Mouse (Mus musculus) neural tube, embryonic 15.5 days (tissue): ENCODE results near the gene Armt1. TPM values are rescaled to one million over a fixed set of nuclear protein-coding genes. Genes with fewer than 3 reads are reported as not detected.

ENCODE experiments used
- ATAC-seq: fragments of 200-750 bp; cut with Nextera tagmentation; 2 replicates; pipeline ENCODE4 v1.8.0; 2017; ENCODE audit warnings: mild to moderate bottlenecking, moderate TSS enrichment, moderate library complexity; ENCODE audit not compliant: low FRiP score
- H3K27ac ChIP-seq: fragments of 300-500 bp; sonication (generic); replicated peaks from 2 replicates; pipeline ENCODE4 v1.5.1; 2015; ENCODE audit warnings: mild to moderate bottlenecking, inconsistent platforms
- H3K27me3 ChIP-seq: fragments of 300-500 bp; sonication (generic); replicated peaks from 2 replicates; pipeline ENCODE4 v1.6.1; 2015; ENCODE audit warnings: inconsistent platforms
- H3K36me3 ChIP-seq: fragments of 300-500 bp; sonication (generic); 2 replicates; pipeline ENCODE4 v1.6.1; 2015; ENCODE audit warnings: inconsistent platforms
- H3K4me1 ChIP-seq: fragments of 300-500 bp; sonication (generic); 2 replicates; pipeline ENCODE4 v1.6.1; 2015; ENCODE audit warnings: inconsistent platforms
- H3K4me2 ChIP-seq: fragments of 300-500 bp; sonication (generic); 2 replicates; pipeline ENCODE4 v1.6.1; 2015; ENCODE audit warnings: inconsistent platforms, mild to moderate bottlenecking, moderate library complexity
- H3K4me3 ChIP-seq: fragments of 300-500 bp; sonication (generic); replicated peaks from 2 replicates; pipeline ENCODE4 v1.5.1; 2015; ENCODE audit warnings: mild to moderate bottlenecking, inconsistent platforms
- H3K9ac ChIP-seq: fragments of 300-500 bp; sonication (generic); replicated peaks from 2 replicates; pipeline ENCODE4 v1.6.1; 2015; ENCODE audit warnings: mild to moderate bottlenecking, inconsistent platforms
- H3K9me3 ChIP-seq: fragments of 300-500 bp; sonication (generic); replicated peaks from 2 replicates; pipeline ENCODE4 v1.6.1; 2016; ENCODE audit warnings: inconsistent platforms
- whole genome bisulfite sequencing: fragments of 180-500 bp; shearing (Covaris S2); methylation state at CpG from one replicate; pipeline ENCODE4 v1.1.7; 2015; ENCODE audit warnings: mixed read lengths; 5-methylcytosine and 5-hydroxymethylcytosine counted together
- polyA plus RNA-seq: library from polyadenylated mRNA; unstranded; fragments of >200 nt; fragmentation: Nextera tagmentation; extraction: Ambion mirVana; gene quantifications from 2 replicates; pipeline ENCODE4 v1.2.1, GENCODE M21; 2015

Gene Armt1
- polyA plus RNA-seq, 1 experiment from 2014 or later = 12.1 TPM

- Histone ChIP-seq H3K4me3 (no peak overlapping the region), H3K27me3 (no peaks in the 10 kb centered on the region), H3K27ac (no peak overlapping the region), H3K9me3 (no peaks in the 10 kb centered on the region), H3K36me3 (peaks cover 17% of the 10 kb centered on the region), H3K4me2 (no peak overlapping the region), H3K9ac (no peak overlapping the region), H3K4me1 (no peaks in the 10 kb centered on the region)
- 73% methylated on average over 4 of the region's 4 CpGs for WGBS
- ATAC-seq = no peak
Observed at GRCm38 (mm10) chr10:4456409-4456808, 24.1 kb downstream of the Armt1 start.

GRCm38 (mm10) chr10:4460201-4460600, 27.9 kb downstream of the Armt1 start:
- Histone ChIP-seq H3K27ac (no peak overlapping the region), H3K4me3 (no peak overlapping the region), H3K27me3 (no peaks in the 10 kb centered on the region), H3K36me3 (peaks cover 6% of the 10 kb centered on the region), H3K9me3 (no peaks in the 10 kb centered on the region), H3K4me2 (no peak overlapping the region), H3K4me1 (no peaks in the 10 kb centered on the region), H3K9ac (no peak overlapping the region)
- WGBS = 100% methylated on average over 2 of the region's 2 CpGs
- ATAC-seq = no peak

- H3K9ac ChIP-seq = no peak overlapping the region
- no peak for ATAC-seq
- 87% methylated on average over 7 of the region's 7 CpGs for WGBS
- no peaks in the 10 kb centered on the region for H3K9me3 ChIP-seq
- H3K4me2 ChIP-seq = no peak overlapping the region
- no peak overlapping the region for H3K4me3 ChIP-seq
- H3K27ac ChIP-seq = no peak overlapping the region
- H3K4me1 ChIP-seq = no peaks in the 10 kb centered on the region
- H3K27me3 ChIP-seq = no peaks in the 10 kb centered on the region
- no peaks in the 10 kb centered on the region for H3K36me3 ChIP-seq
Observed at GRCm38 (mm10) chr10:4465799-4466198, 33.5 kb downstream of the Armt1 start.

GRCm38 (mm10) chr10:4469406-4469805, 37.1 kb downstream of the Armt1 start:
- Histone ChIP-seq H3K27ac (no peak overlapping the region), H3K36me3 (no peaks in the 10 kb centered on the region)
- WGBS = 95% methylated on average over 3 of the region's 3 CpGs

GRCm38 (mm10) chr10:4473591-4473993, 41.3 kb downstream of the Armt1 start:
- Histone ChIP-seq H3K36me3 (no peaks in the 10 kb centered on the region), H3K4me1 (no peaks in the 10 kb centered on the region), H3K9ac (no peak overlapping the region), H3K4me3 (no peak overlapping the region), H3K27ac (no peak overlapping the region), H3K4me2 (no peak overlapping the region), H3K27me3 (no peaks in the 10 kb centered on the region), H3K9me3 (no peaks in the 10 kb centered on the region)
- WGBS = 87% methylated on average over 11 of the region's 11 CpGs
- ATAC-seq = no peak

More at GRCm38 (mm10) chr10:4469406-4469805, 37.1 kb downstream of the Armt1 start:
- Histone ChIP-seq H3K9ac (no peak overlapping the region), H3K27me3 (no peaks in the 10 kb centered on the region), H3K9me3 (no peaks in the 10 kb centered on the region), H3K4me3 (no peak overlapping the region), H3K4me2 (no peak overlapping the region), H3K4me1 (no peaks in the 10 kb centered on the region)
- no peak for ATAC-seq

GRCm38 (mm10) chr10:4475431-4475830, 43.2 kb downstream of the Armt1 start:
- Histone ChIP-seq H3K4me3 (no peak overlapping the region), H3K9me3 (no peaks in the 10 kb centered on the region), H3K4me2 (no peak overlapping the region), H3K36me3 (no peaks in the 10 kb centered on the region), H3K27me3 (no peaks in the 10 kb centered on the region), H3K4me1 (no peaks in the 10 kb centered on the region), H3K9ac (no peak overlapping the region), H3K27ac (no peak overlapping the region)
- WGBS = 84% methylated on average over 3 of the region's 3 CpGs
- ATAC-seq = no peak

- no peaks in the 10 kb centered on the region for H3K27me3 ChIP-seq
- ATAC-seq = no peak
- no peak overlapping the region for H3K9ac ChIP-seq
- no peak overlapping the region for H3K4me3 ChIP-seq
- no peak overlapping the region for H3K4me2 ChIP-seq
- no peaks in the 10 kb centered on the region for H3K36me3 ChIP-seq
- H3K4me1 ChIP-seq = no peaks in the 10 kb centered on the region
- whole genome bisulfite sequencing = 97% methylated on average over 5 of the region's 5 CpGs
- no peak overlapping the region for H3K27ac ChIP-seq
- no peaks in the 10 kb centered on the region for H3K9me3 ChIP-seq
Observed at GRCm38 (mm10) chr10:4476604-4477003, 44.3 kb downstream of the Armt1 start.

GRCm38 (mm10) chr10:4480929-4481328, 48.7 kb downstream of the Armt1 start:
- no peaks in the 10 kb centered on the region for H3K9me3 ChIP-seq
- no peak overlapping the region for H3K4me3 ChIP-seq
- no peak overlapping the region for H3K9ac ChIP-seq
- no peak for ATAC-seq
- 60% methylated on average over 3 of the region's 3 CpGs for WGBS
- H3K4me1 ChIP-seq = no peaks in the 10 kb centered on the region
- no peaks in the 10 kb centered on the region for H3K36me3 ChIP-seq
- H3K27ac ChIP-seq = no peak overlapping the region
- H3K4me2 ChIP-seq = no peak overlapping the region
- no peaks in the 10 kb centered on the region for H3K27me3 ChIP-seq

- no peak overlapping the region for H3K9ac ChIP-seq
- ATAC-seq = no peak
- H3K27me3 ChIP-seq = no peaks in the 10 kb centered on the region
- no peak overlapping the region for H3K4me3 ChIP-seq
- 83% methylated on average over 8 of the region's 8 CpGs for WGBS
- H3K9me3 ChIP-seq = no peaks in the 10 kb centered on the region
- H3K27ac ChIP-seq = no peak overlapping the region
- H3K4me1 ChIP-seq = no peaks in the 10 kb centered on the region
- H3K4me2 ChIP-seq = no peak overlapping the region
- H3K36me3 ChIP-seq = no peaks in the 10 kb centered on the region
Observed at GRCm38 (mm10) chr10:4481695-4482094, 49.4 kb downstream of the Armt1 start.

- ATAC-seq = no peak
- no peaks in the 10 kb centered on the region for H3K27me3 ChIP-seq
- H3K4me1 ChIP-seq = no peaks in the 10 kb centered on the region
- H3K9me3 ChIP-seq = no peaks in the 10 kb centered on the region
- H3K9ac ChIP-seq = no peak within 1 kb of the TSS
- WGBS = 56% methylated on average over 11 of the region's 11 CpGs
- H3K27ac ChIP-seq = no peak within 1 kb of the TSS
- H3K4me3 ChIP-seq = no peak within 1 kb of the TSS
- H3K4me2 ChIP-seq = no peak within 1 kb of the TSS; the same call in 1 of the 2 replicates
- H3K36me3 ChIP-seq = no peaks in the 10 kb centered on the region
Observed at GRCm38 (mm10) chr10:4482355-4482754, 50.1 kb downstream of the Armt1 start, which contains the start of gene Ccdc170. Gene Ccdc170 (plus strand): TSS chr10:4482502.

GRCm38 (mm10) chr10:4483848-4484247, 51.6 kb downstream of the Armt1 start:
- WGBS = 91% methylated on average over 1 of the region's 1 CpGs
- no peak overlapping the region for H3K27ac ChIP-seq
- H3K4me3 ChIP-seq = no peak overlapping the region
- H3K4me1 ChIP-seq = no peaks in the 10 kb centered on the region
- no peak overlapping the region for H3K9ac ChIP-seq
- no peaks in the 10 kb centered on the region for H3K36me3 ChIP-seq
- ATAC-seq = no peak
- no peak overlapping the region for H3K4me2 ChIP-seq
- no peaks in the 10 kb centered on the region for H3K27me3 ChIP-seq
- H3K9me3 ChIP-seq = no peaks in the 10 kb centered on the region

GRCm38 (mm10) chr10:4484986-4485385, 52.7 kb downstream of the Armt1 start:
- H3K4me2 ChIP-seq = no peak overlapping the region
- H3K9ac ChIP-seq = no peak overlapping the region
- H3K9me3 ChIP-seq = no peaks in the 10 kb centered on the region
- no peak overlapping the region for H3K27ac ChIP-seq
- WGBS = 69% methylated on average over 9 of the region's 9 CpGs
- no peak overlapping the region for H3K4me3 ChIP-seq
- no peaks in the 10 kb centered on the region for H3K36me3 ChIP-seq
- H3K4me1 ChIP-seq = no peaks in the 10 kb centered on the region
- no peaks in the 10 kb centered on the region for H3K27me3 ChIP-seq
- no peak for ATAC-seq

- ATAC-seq = no peak
- Histone ChIP-seq H3K9ac (no peak overlapping the region), H3K27ac (no peak overlapping the region), H3K4me3 (no peak overlapping the region), H3K9me3 (no peaks in the 10 kb centered on the region), H3K36me3 (no peaks in the 10 kb centered on the region), H3K4me2 (no peak overlapping the region), H3K4me1 (no peaks in the 10 kb centered on the region), H3K27me3 (no peaks in the 10 kb centered on the region)
- WGBS = 75% methylated on average over 5 of the region's 5 CpGs
Observed at GRCm38 (mm10) chr10:4489865-4490264, 57.6 kb downstream of the Armt1 start.
